Mouse (Mus musculus) thymus, adult 18-20 months (tissue): ENCODE measurements around the gene Trub2.

Experiments used
- DNase-seq, 2 experiments: peaks; one replicate each; pipeline ENCODE4 v3.0.0; 2022; ENCODE audit warnings: mixed read lengths in 2 of 2

Gene Trub2

GRCm38 (mm10) chr2:29724664-29725365 lies 63.5 kb downstream of the Trub2 start:
- peak in 1 of 2 experiments; percentile 35 for DNase-seq

GRCm38 (mm10) chr2:29723132-29723531 lies 65.2 kb downstream of the Trub2 start:
- DNase-seq, result no peak

GRCm38 (mm10) chr2:29718581-29718980 lies 69.7 kb downstream of the Trub2 start:
- peak; percentile 34 to 42 for DNase-seq

GRCm38 (mm10) chr2:29716691-29717090 lies 71.6 kb downstream of the Trub2 start:
- no peak for DNase-seq

GRCm38 (mm10) chr2:29716143-29716542 lies 72.2 kb downstream of the Trub2 start:
- DNase-seq, result no peak

GRCm38 (mm10) chr2:29714127-29714526 lies 74.2 kb downstream of the Trub2 start:
- DNase-seq, result no peak

GRCm38 (mm10) chr2:29713501-29713900 lies 74.8 kb downstream of the Trub2 start:
- DNase-seq, result no peak

GRCm38 (mm10) chr2:29711877-29712276 lies 76.4 kb downstream of the Trub2 start:
- no peak for DNase-seq
